ENCODE assay signal across 8 mouse cellular contexts in the genomic region with DNA sequence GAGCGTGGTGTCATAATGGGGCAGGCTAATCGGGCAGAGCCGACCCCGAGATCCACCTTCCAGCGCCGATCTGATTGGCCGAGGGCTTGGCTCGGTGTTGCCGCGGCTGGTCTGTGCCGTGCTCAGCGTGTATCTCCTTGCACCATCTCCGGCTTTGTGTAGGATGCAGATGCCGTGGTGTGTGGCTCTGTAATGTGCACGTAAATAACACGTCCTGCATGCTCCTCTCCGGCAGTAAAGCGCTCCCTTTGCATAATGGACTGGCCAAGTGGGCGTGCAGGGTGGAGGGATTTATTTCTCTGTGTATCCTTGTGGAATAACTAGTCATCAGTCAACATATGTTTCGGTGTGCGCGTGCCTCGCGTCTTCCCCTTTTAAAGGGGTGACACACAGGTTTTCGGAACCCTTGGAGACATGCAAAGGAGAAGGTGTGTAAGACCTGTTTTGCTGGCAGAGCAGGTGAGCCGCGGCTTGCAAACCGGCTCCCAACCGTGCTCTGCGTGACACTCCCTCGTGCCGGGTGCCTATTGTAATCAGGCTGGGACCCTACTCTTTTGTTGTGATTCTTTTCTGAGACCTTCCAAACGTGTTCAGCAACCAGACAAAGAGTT. TPM values are rescaled to one million over a fixed set of nuclear protein-coding genes. Genes with fewer than 3 reads are reported as not detected.
A peak's percentile ranks its signal among the peaks of the same experiment; 100 is the strongest.
DNase-seq lines count a peak whose midpoint lies in the region; ATAC-seq lines count a peak whose summit lies in the region.

No protein-coding gene starts in this region.

- no peaks in the 10 kb centered on the region for H3K9me3 ChIP-seq in hindbrain, embryonic 15.5 days
- no peaks in the 10 kb centered on the region for H3K9me3 ChIP-seq in megakaryocyte, embryonic 14.5 days

- ATAC-seq in hindbrain, embryonic 15.5 days (ENCODE audit: low FRiP score, low read depth) = peak; percentile 83
- ATAC-seq in erythroid progenitor cell, adult 5-6 weeks (replicated peaks; ENCODE audit: low FRiP score, poor library complexity, severe bottlenecking) = no peak

- no peaks in the 10 kb centered on the region for H3K36me3 ChIP-seq in hindbrain, embryonic 15.5 days
- H3K36me3 ChIP-seq in megakaryocyte, embryonic 14.5 days (replicated peaks; ENCODE audit: low read length) = no peaks in the 10 kb centered on the region

- peak overlapping the region; percentile 95 for H3K27ac ChIP-seq in hindbrain, embryonic 15.5 days (replicated peaks)

- intact Hi-C loops in left cerebral cortex, postnatal 10 days (cut with DNase I) = loop anchor here (5.0 to 10.0 kb wide), 4 partner anchors 59 to 332 kb away; partner anchors contain the start of gene Rap1gds1

- H3K4me1 ChIP-seq in hindbrain, embryonic 15.5 days (replicated peaks) = peaks cover 41% of the 10 kb centered on the region
- H3K4me1 ChIP-seq in megakaryocyte, embryonic 14.5 days = peaks cover 25% of the 10 kb centered on the region

- peak; percentile 55 for DNase-seq in T-cell, adult 2 months (ENCODE audit: low spot score)
- peak; percentile 87 for DNase-seq in cerebellum, adult 9-10 months
- peak; percentile 69 to 82 for DNase-seq in frontal cortex, postnatal 36 days (ENCODE audit: low spot score in 2 of 2)
- peak; percentile 64 to 79 for DNase-seq in left cerebral cortex, postnatal 10 days (ENCODE audit: extremely low spot score in 1 of 2, low spot score in 2 of 2)
- peak; percentile 66 to 76 for DNase-seq in right cerebral cortex, postnatal 36 days (ENCODE audit: low spot score in 2 of 2)

- WGBS in hindbrain, embryonic 15.5 days = under 1% methylated on average over 33 of the region's 33 CpGs

- H3K4me3 ChIP-seq in hindbrain, embryonic 15.5 days = peak overlapping the region; percentile 92
- H3K4me3 ChIP-seq in megakaryocyte, embryonic 14.5 days (replicated peaks) = peak overlapping the region; percentile 93

- H3K27me3 ChIP-seq in hindbrain, embryonic 15.5 days = no peaks in the 10 kb centered on the region
- peaks cover 60% of the 10 kb centered on the region for H3K27me3 ChIP-seq in megakaryocyte, embryonic 14.5 days (replicated peaks)

- H3K4me2 ChIP-seq in hindbrain, embryonic 15.5 days = peak overlapping the region; percentile 87

- peak overlapping the region; percentile 88 for H3K9ac ChIP-seq in hindbrain, embryonic 15.5 days

RNA-seq across cellular contexts. Expression of gene Tspan5, which starts 1.2 kb away (rescaled TPM):
- 92.7 and 104 TPM in 2 replicates for polyA plus RNA-seq in hindbrain, embryonic 15.5 days (2015; fragmentation: Nextera tagmentation; extraction: Ambion mirVana)
- total RNA-seq in left cerebral cortex, postnatal 10 days (2021) = 100 to 1,000 TPM; 184 to 208 TPM
- polyA plus RNA-seq in megakaryocyte, embryonic 14.5 days (2012; ENCODE audit: insufficient read depth, low replicate concordance) = 3.4 TPM in 1 of 2 replicates, not detected in the other
- 0.84 and 2.9 TPM in 2 replicates for total RNA-seq in erythroid progenitor cell, adult 5-6 weeks (2015; ENCODE audit: low replicate concordance)
- 0.61 and 2.6 TPM in 2 replicates for total RNA-seq in erythroid progenitor cell, adult 5-6 weeks (2017; ENCODE audit: low replicate concordance)

Comparison
In these comparisons a context has a peak if more than half of its experiments do, and no peak if none do; other contexts are left out.
1. RNA of gene Tspan5, which starts 1.2 kb away (total RNA-seq): 184 to 208 TPM in left cerebral cortex, postnatal 10 days; 0.61 to 2.9 TPM in erythroid progenitor cell, adult 5-6 weeks; every median in the first group is over 10 times any median in the second.
2. Peak in every context shown above with its lines, with median percentiles within 50 percentile points of each other: DNase-seq.